Comparison of ENCODE assay signal across 25 mouse cellular contexts in the genomic region with DNA sequence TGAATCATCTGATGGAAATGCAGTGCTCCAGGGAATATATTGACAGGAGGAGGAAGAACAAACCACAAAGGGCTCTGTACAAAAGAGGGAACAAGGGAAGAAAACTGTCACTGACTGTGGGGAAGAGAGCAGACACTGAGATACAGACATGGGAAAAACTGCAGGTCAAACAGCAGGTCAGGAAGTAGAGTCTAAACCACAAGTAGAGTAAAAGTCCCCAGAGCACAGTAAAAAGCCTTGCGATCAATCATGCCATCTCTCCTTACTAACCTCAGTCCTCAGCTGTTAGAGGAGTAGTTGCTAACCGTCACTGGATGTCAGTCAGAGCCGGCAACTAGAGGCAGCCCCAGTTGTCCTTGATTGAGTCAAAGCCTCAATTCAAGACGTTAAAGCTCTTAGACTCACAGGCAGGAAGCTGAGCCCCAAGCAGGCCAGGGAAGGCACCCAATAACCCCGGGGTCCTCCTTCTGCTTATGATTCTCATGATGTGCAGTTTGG. TPM values are rescaled to one million over a fixed set of nuclear protein-coding genes. Genes with fewer than 3 reads are reported as not detected.
DNase-seq lines count a peak whose midpoint lies in the region; ATAC-seq and TF ChIP-seq lines count a peak whose summit lies in the region.
"Had no signal": no experiment of that assay in that cellular context is flagged by ENCODE, and none has a peak within 500 bp of the region (broad histone marks: within the 10 kb centered on the region; RNA-seq: fewer than 3 reads in every experiment).

No protein-coding gene starts in this region.

- dilution Hi-C loops in CH12.LX (cut with MboI; ENCODE audit: extremely low pct_ligation_motif_present, extremely low pct_unique_long_range_greater_than_20kb, low sequenced_read_pairs), result no loop called here

- peak; percentile 29 to 37; a peak in 2 of 4 replicates for ATAC-seq in hematopoietic stem cell, adult 5-6 weeks (replicated peaks in 1 of 2; ENCODE audit: insufficient read depth in 1 of 2, low FRiP score in 2 of 2, low TSS enrichment in 1 of 2, low read depth in 1 of 2, poor library complexity in 2 of 2, severe bottlenecking in 2 of 2)
- no peak for ATAC-seq in liver, embryonic 11.5 days (replicated peaks; ENCODE audit: low FRiP score)
- ATAC-seq: CD4-positive, CD25-positive, alpha-beta regulatory T cell, adult 4 months; forebrain, embryonic 13.5 days; forebrain, postnatal 0 days; hindbrain, embryonic 16.5 days; inflammation-experienced regulatory T-cells, adult 6 months; Patski had no signal

- in situ Hi-C loops in CH12.LX (cut with MboI; ENCODE audit: low pct_ligation_motif_present, low pct_unique_long_range_greater_than_20kb, low sequenced_read_pairs), result no loop called here

- no peak overlapping the region for H3K9ac ChIP-seq in CH12.LX (ENCODE audit: insufficient read depth, low read depth)
- no peak overlapping the region for H3K9ac ChIP-seq in liver, embryonic 11.5 days (ENCODE audit: low read depth, low read length)
- H3K9ac ChIP-seq: embryonic facial prominence, embryonic 13.5 days; forebrain, embryonic 13.5 days; forebrain, postnatal 0 days; heart, embryonic 12.5 days; hindbrain, embryonic 12.5 days had no signal

- H3K4me2 ChIP-seq in CH12.LX (ENCODE audit: insufficient read depth, low read depth, poor library complexity, severe bottlenecking), result no peak overlapping the region
- no peak overlapping the region for H3K4me2 ChIP-seq in liver, embryonic 11.5 days
- H3K4me2 ChIP-seq: embryonic facial prominence, embryonic 13.5 days; forebrain, embryonic 13.5 days; heart, embryonic 12.5 days; hindbrain, embryonic 12.5 days had no signal

- TF ChIP-seq EP300 in CH12.LX (IDR thresholded peaks at IDR 0.05; ENCODE audit: low read length), result no peak; the same call in 1 of the 2 replicates

- H3K79me2 ChIP-seq in CH12.LX (replicated peaks; ENCODE audit: control insufficient read depth, extremely low read depth, insufficient read depth, poor library complexity, severe bottlenecking), result no peaks in the 10 kb centered on the region

- no peak for TF ChIP-seq RAD21 in CH12.LX (IDR thresholded peaks at IDR 0.05; ENCODE audit: low read depth, low read length)

- no peaks in the 10 kb centered on the region for H3K36me3 ChIP-seq in thymus, adult 2 months (ENCODE audit: control insufficient read depth, insufficient read depth, low read length)
- H3K36me3 ChIP-seq in CH12.LX (replicated peaks in 1 of 2; ENCODE audit: control insufficient read depth in 1 of 2, insufficient read depth in 1 of 2, low read length in 1 of 2), result no peaks in the 10 kb centered on the region
- no peaks in the 10 kb centered on the region for H3K36me3 ChIP-seq in liver, embryonic 11.5 days (ENCODE audit: control insufficient read depth, insufficient read depth, low read length)
- H3K36me3 ChIP-seq: embryonic facial prominence, embryonic 13.5 days; heart, embryonic 12.5 days; hindbrain, embryonic 12.5 days had no signal

- TF ChIP-seq CTCF in thymus, adult 2 months (IDR thresholded peaks at IDR 0.05; ENCODE audit: borderline replicate concordance, control insufficient read depth, extremely low read depth, insufficient read depth, low read length, poor library complexity), result no peak
- no peak for TF ChIP-seq CTCF in CH12.LX (conservative IDR thresholded peaks at IDR 0.05 in 1 of 2, IDR thresholded peaks at IDR 0.05 in 1 of 2; ENCODE audit: low read depth in 2 of 2, low read length in 2 of 2)

- no peak for TF ChIP-seq POLR2A in thymus, adult 2 months (IDR thresholded peaks at IDR 0.05; ENCODE audit: control insufficient read depth, extremely low read depth, insufficient read depth, low read length, poor library complexity)
- no peak for TF ChIP-seq POLR2A in CH12.LX (IDR thresholded peaks at IDR 0.05; ENCODE audit: low read depth, low read length)

- H3K27ac ChIP-seq in thymus, adult 2 months (ENCODE audit: control insufficient read depth, insufficient read depth, low read length), result no peak overlapping the region
- H3K27ac ChIP-seq in CH12.LX (ENCODE audit: insufficient read depth, low read depth), result no peak overlapping the region
- no peak overlapping the region for H3K27ac ChIP-seq in liver, embryonic 11.5 days (ENCODE audit: low read depth, low read length)
- H3K27ac ChIP-seq: embryonic facial prominence, embryonic 13.5 days; forebrain, embryonic 13.5 days; hindbrain, embryonic 12.5 days had no signal

- H3K4me3 ChIP-seq in thymus, adult 2 months (ENCODE audit: control insufficient read depth, insufficient read depth, low read length), result no peak overlapping the region
- no peak overlapping the region for H3K4me3 ChIP-seq in CH12.LX (replicated peaks in 1 of 3; ENCODE audit: low read depth in 2 of 3, low read length in 2 of 3, poor library complexity in 1 of 3)
- H3K4me3 ChIP-seq in liver, embryonic 11.5 days (ENCODE audit: low read depth, low read length), result no peak overlapping the region
- H3K4me3 ChIP-seq: embryonic facial prominence, embryonic 13.5 days; forebrain, embryonic 13.5 days; heart, embryonic 12.5 days; hindbrain, embryonic 12.5 days had no signal

- DNase-seq in thymus, postnatal 0 days (ENCODE audit: low spot score), result peak; percentile 19
- no peak for DNase-seq in thymus, adult 2 months
- DNase-seq in CH12.LX (ENCODE audit: extremely low read depth), result peak; percentile 67
- DNase-seq in cerebellum, adult 8-10 months, result no peak
- DNase-seq in liver, embryonic 11.5 days (ENCODE audit: low spot score), result no peak
- no peak for DNase-seq in urinary bladder, postnatal 10 days (ENCODE audit: low spot score)
- DNase-seq: adrenal gland, adult 2 months; adrenal gland, postnatal 36 days; cerebellum, adult 2 months; cerebellum, postnatal 14 days; forebrain, postnatal 0 days; gastrocnemius, postnatal 14 days; heart, postnatal 36 days had no signal

- H3K4me1 ChIP-seq in thymus, adult 2 months (replicated peaks; ENCODE audit: control insufficient read depth, insufficient read depth, low read length), result no peaks in the 10 kb centered on the region; the same call in 1 of the 2 replicates
- peaks cover 3 to 27% of the 10 kb centered on the region in 2 experiments; a peak in 3 of 4 replicates for H3K4me1 ChIP-seq in CH12.LX (ENCODE audit: control insufficient read depth in 1 of 2, insufficient read depth in 2 of 2)
- no peaks in the 10 kb centered on the region for H3K4me1 ChIP-seq in liver, embryonic 11.5 days (replicated peaks; ENCODE audit: control insufficient read depth, insufficient read depth, low read length)
- H3K4me1 ChIP-seq: embryonic facial prominence, embryonic 13.5 days; forebrain, embryonic 13.5 days; heart, embryonic 12.5 days; hindbrain, embryonic 12.5 days had no signal

- no peaks in the 10 kb centered on the region for H3K27me3 ChIP-seq in thymus, adult 2 months (ENCODE audit: control insufficient read depth, insufficient read depth, low read length)
- peaks cover 9% of the 10 kb centered on the region for H3K27me3 ChIP-seq in CH12.LX (replicated peaks)
- H3K27me3 ChIP-seq in liver, embryonic 11.5 days (replicated peaks; ENCODE audit: control insufficient read depth, insufficient read depth, low read length), result no peaks in the 10 kb centered on the region
- H3K27me3 ChIP-seq: embryonic facial prominence, embryonic 13.5 days; forebrain, embryonic 13.5 days; heart, embryonic 12.5 days; hindbrain, embryonic 12.5 days had no signal

- WGBS in thymus, adult 2 months, result 7% methylated on average over 5 of the region's 5 CpGs
- WGBS in liver, embryonic 11.5 days, result 43% methylated on average over 5 of the region's 5 CpGs

- H3K9me3 ChIP-seq in CH12.LX (replicated peaks; ENCODE audit: low read length), result no peaks in the 10 kb centered on the region
- no peaks in the 10 kb centered on the region for H3K9me3 ChIP-seq in liver, embryonic 11.5 days (ENCODE audit: control insufficient read depth, low read length)
- H3K9me3 ChIP-seq: embryonic facial prominence, embryonic 13.5 days; forebrain, embryonic 13.5 days; heart, embryonic 12.5 days; hindbrain, embryonic 12.5 days had no signal

TF ChIP-seq in CH12.LX, 34 proteins besides CTCF, POLR2A, EP300 and RAD21:
- TF ChIP-seq MAX (IDR thresholded peaks at IDR 0.05; ENCODE audit: low read length) (no peak), CHD2 (IDR thresholded peaks at IDR 0.05; ENCODE audit: low read length) (no peak), ETS1 (conservative IDR thresholded peaks at IDR 0.05; ENCODE audit: low read depth, low read length) (peak; percentile 43), ELF1 (IDR thresholded peaks at IDR 0.05; ENCODE audit: low read depth, low read length) (no peak), BHLHE40 (IDR thresholded peaks at IDR 0.05; ENCODE audit: low read depth, low read length) (peak; percentile 12; the same call in 1 of the 2 replicates), MAFK (IDR thresholded peaks at IDR 0.05; ENCODE audit: insufficient replicate concordance, low read length) (no peak)

RNA-seq across cellular contexts. Expression of a gene that starts 49.0 kb away (rescaled TPM):
- polyA plus RNA-seq in thymus, postnatal 0 days (2015; fragmentation: Nextera tagmentation; extraction: Ambion mirVana), result not detected in 2 replicates
- not detected in 2 replicates for polyA plus RNA-seq in thymus, adult 2 months (2012; rRNA removed)
- total RNA-seq in CH12.LX (2012; rRNA removed) (not detected in 2 replicates), CH12.LX (2014; rRNA removed) (not detected in 2 replicates)
- not detected in 2 replicates for polyA plus RNA-seq in CH12.LX (2012; ENCODE audit: insufficient read length, low read depth)
- total RNA-seq in hematopoietic stem cell, adult 5-6 weeks (2017), result not detected in 2 replicates
- polyA plus RNA-seq in liver, embryonic 11.5 days (2014; fragmentation: Nextera tagmentation; extraction: Ambion mirVana), result not detected in 2 replicates
- total RNA-seq: forebrain, postnatal 0 days; MEL had no signal
- polyA plus RNA-seq: adrenal gland, adult 2 months; CD4-positive, CD25-positive, alpha-beta regulatory T cell, adult 4 months; cerebellum, adult 2 months; gonadal fat pad, adult 2 months; heart, embryonic 12.5 days; heart, embryonic 16.5 days; inflammation-experienced regulatory T-cells, adult 6 months had no signal

RNA-seq across cellular contexts. Expression of a gene that starts 58.8 kb away (rescaled TPM):
- polyA plus RNA-seq in thymus, postnatal 0 days (2015; fragmentation: Nextera tagmentation; extraction: Ambion mirVana), result not detected in 2 replicates
- polyA plus RNA-seq in thymus, adult 2 months (2012; rRNA removed), result 0.08 and 0.10 TPM in 2 replicates
- total RNA-seq in CH12.LX (2012; rRNA removed) (not detected in 2 replicates), CH12.LX (2014; rRNA removed) (not detected in 2 replicates)
- polyA plus RNA-seq in CH12.LX (2012; ENCODE audit: insufficient read length, low read depth), result not detected in 2 replicates
- total RNA-seq in hematopoietic stem cell, adult 5-6 weeks (2017), result not detected in 2 replicates
- 0.18 and 0.27 TPM in 2 replicates for polyA plus RNA-seq in liver, embryonic 11.5 days (2014; fragmentation: Nextera tagmentation; extraction: Ambion mirVana)
- total RNA-seq: heart, postnatal 36 days; MEL had no signal
- polyA plus RNA-seq: CD4-positive, CD25-positive, alpha-beta regulatory T cell, adult 4 months; heart, embryonic 16.5 days; inflammation-experienced regulatory T-cells, adult 6 months had no signal

Comparison
In these comparisons a context has a peak if more than half of its experiments do, and no peak if none do; other contexts are left out.
1. DNase-seq: peak in thymus, postnatal 0 days (single experiment) and CH12.LX (single experiment); none in thymus, adult 2 months (single experiment), cerebellum, adult 8-10 months (single experiment), liver, embryonic 11.5 days (single experiment) and urinary bladder, postnatal 10 days (single experiment).